Mouse (Mus musculus) E14TG2a.4 (cell line): ENCODE results near the gene Ang.

Experiments used
- H3K27me3 ChIP-seq: 2 replicates; pipeline ENCODE4 v1.6.1; 2014; ENCODE audit warnings: low read length, control low read depth; ENCODE audit not compliant: insufficient read depth
- H3K36me3 ChIP-seq: 2 replicates; pipeline ENCODE4 v1.6.1; 2014; ENCODE audit warnings: low read length, control low read depth; ENCODE audit not compliant: insufficient read depth
- H3K4me1 ChIP-seq: replicated peaks from 2 replicates; pipeline ENCODE4 v1.6.1; 2014; ENCODE audit warnings: low read depth, low read length, control low read depth
- H3K4me3 ChIP-seq: replicated peaks from 2 replicates; pipeline ENCODE4 v1.5.1; 2014; ENCODE audit warnings: mild to moderate bottlenecking, low read length
- H3K9me3 ChIP-seq: 2 replicates; pipeline ENCODE4 v1.6.1; 2014; ENCODE audit warnings: low read length, control low read depth
- CTCF ChIP-seq: conservative IDR thresholded peaks from 2 replicates; pipeline ENCODE4 v1.5.1; 2014; ENCODE audit warnings: low read length
- NANOG ChIP-seq: IDR thresholded peaks from 2 replicates; pipeline ENCODE4 v1.6.1; 2014; ENCODE audit warnings: borderline replicate concordance, low read length, mixed read lengths
- POU5F1 ChIP-seq: IDR thresholded peaks from 2 replicates; pipeline ENCODE4 v1.6.1; 2014; ENCODE audit warnings: low read length, borderline replicate concordance

Ang gene

GRCm38 (mm10) chr14:51144451-51144850 lies 53.5 kb downstream of the Ang start:
- peaks cover 15% of the 10 kb centered on the region for H3K9me3 ChIP-seq
- TF ChIP-seq POU5F1 (no peak), NANOG (no peak), CTCF (no peak)
- no peaks in the 10 kb centered on the region; the same call in 1 of the 2 replicates for H3K27me3 ChIP-seq
- H3K4me3 ChIP-seq = no peak overlapping the region
- no peaks in the 10 kb centered on the region for H3K36me3 ChIP-seq
- peaks cover 16% of the 10 kb centered on the region for H3K4me1 ChIP-seq

- Histone ChIP-seq H3K4me3 (no peak overlapping the region), H3K4me1 (peaks cover 16% of the 10 kb centered on the region), H3K36me3 (no peaks in the 10 kb centered on the region), H3K27me3 (no peaks in the 10 kb centered on the region; the same call in 1 of the 2 replicates), H3K9me3 (peaks cover 4% of the 10 kb centered on the region)
- TF ChIP-seq NANOG (no peak), CTCF (no peak), POU5F1 (no peak)
Observed at GRCm38 (mm10) chr14:51145521-51145920, 54.6 kb downstream of the Ang start.

GRCm38 (mm10) chr14:51146685-51147084 lies 55.7 kb downstream of the Ang start, which contains the start of gene Rnase1:
Gene Rnase1 (minus strand): TSS chr14:51146785.
- no peaks in the 10 kb centered on the region for H3K9me3 ChIP-seq
- peaks cover 16% of the 10 kb centered on the region for H3K4me1 ChIP-seq
- TF ChIP-seq CTCF (no peak), NANOG (no peak), POU5F1 (no peak)
- H3K36me3 ChIP-seq = no peaks in the 10 kb centered on the region
- no peak within 1 kb of the TSS for H3K4me3 ChIP-seq
- H3K27me3 ChIP-seq = no peaks in the 10 kb centered on the region; the same call in 1 of the 2 replicates

- Histone ChIP-seq H3K4me3 (no peak overlapping the region), H3K4me1 (peaks cover 16% of the 10 kb centered on the region), H3K9me3 (no peaks in the 10 kb centered on the region), H3K36me3 (no peaks in the 10 kb centered on the region), H3K27me3 (no peaks in the 10 kb centered on the region; the same call in 1 of the 2 replicates)
- TF ChIP-seq CTCF = no peak
- TF ChIP-seq NANOG = no peak
- TF ChIP-seq POU5F1 = no peak
Observed at GRCm38 (mm10) chr14:51148006-51148405, 57.1 kb downstream of the Ang start.

GRCm38 (mm10) chr14:51149164-51149563 lies 58.2 kb downstream of the Ang start:
- Histone ChIP-seq H3K9me3 (no peaks in the 10 kb centered on the region), H3K36me3 (no peaks in the 10 kb centered on the region), H3K4me3 (no peak overlapping the region), H3K27me3 (no peaks in the 10 kb centered on the region; the same call in 1 of the 2 replicates), H3K4me1 (peaks cover 16% of the 10 kb centered on the region)
- TF ChIP-seq CTCF = no peak
- no peak for TF ChIP-seq POU5F1
- no peak for TF ChIP-seq NANOG

- Histone ChIP-seq H3K9me3 (no peaks in the 10 kb centered on the region), H3K4me3 (no peak overlapping the region), H3K4me1 (peaks cover 16% of the 10 kb centered on the region), H3K36me3 (no peaks in the 10 kb centered on the region), H3K27me3 (no peaks in the 10 kb centered on the region; the same call in 1 of the 2 replicates)
- TF ChIP-seq NANOG (no peak), POU5F1 (no peak), CTCF (no peak)
Observed at GRCm38 (mm10) chr14:51150206-51150831, 59.4 kb downstream of the Ang start.
